Mouse (Mus musculus) cortical plate, adult 2 months (tissue): ENCODE measurements around the gene Slpi. TPM values are rescaled to one million over a fixed set of nuclear protein-coding genes. Genes with fewer than 3 reads are reported as not detected.

Experiments used
- H3K27ac ChIP-seq: fragments of 200-500 bp; 2 replicates; pipeline ENCODE4 v1.5.1; 2012; ENCODE audit warnings: low read length, control low read depth, inconsistent platforms; ENCODE audit not compliant: insufficient read depth
- H3K4me1 ChIP-seq: fragments of 200-500 bp; 2 replicates; pipeline ENCODE4 v1.6.1; 2011; ENCODE audit warnings: low read length; ENCODE audit not compliant: control insufficient read depth, insufficient read depth
- H3K4me3 ChIP-seq: fragments of 200-500 bp; 2 replicates; pipeline ENCODE4 v1.5.1; 2011; ENCODE audit warnings: mild to moderate bottlenecking, low read length, control low read depth; ENCODE audit not compliant: insufficient read depth
- CTCF ChIP-seq: fragments of 200-500 bp; IDR thresholded peaks from 2 replicates; pipeline ENCODE4 v1.5.1; 2011; ENCODE audit warnings: mild to moderate bottlenecking, control low read depth, low read length; ENCODE audit not compliant: insufficient read depth; ENCODE audit errors: extremely low read depth
- POLR2A ChIP-seq: fragments of 200-500 bp; IDR thresholded peaks from 2 replicates; pipeline ENCODE4 v1.6.1; 2011; ENCODE audit warnings: mild to moderate bottlenecking, low read length, control low read depth; ENCODE audit not compliant: insufficient read depth; ENCODE audit errors: extremely low read depth
- polyA plus RNA-seq: library from polyadenylated mRNA; depleted of rRNA; stranded (reverse); fragments of >200 nt; gene quantifications from 2 replicates; pipeline ENCODE4 v1.2.3, GENCODE M21; 2012; rRNA removed

Slpi gene
- polyA plus RNA-seq, 1 experiment, result 0.33 TPM

- H3K4me3 ChIP-seq, result no peak overlapping the region
- TF ChIP-seq POLR2A (no peak), CTCF (no peak)
- H3K27ac ChIP-seq, result no peak overlapping the region
- H3K4me1 ChIP-seq, result peaks cover 1% of the 10 kb centered on the region; the same call in 1 of the 2 replicates
Measured at GRCm38 (mm10) chr2:164312599-164312998, 76.3 kb downstream of the Slpi start.

Other genes starting within 250 kb of the Slpi start
- 17.3 and 17.6 TPM in 2 replicates for gene Kcns1, start 218.0 kb downstream of the Slpi start, polyA plus RNA-seq
- gene Wfdc5, start 206.4 kb downstream of the Slpi start, polyA plus RNA-seq, result not detected in 2 replicates
- gene Wfdc12, start 198.5 kb downstream of the Slpi start, polyA plus RNA-seq, result 0.19 TPM in 2 replicates
- 0.29 TPM in 1 of 2 replicates, not detected in the other for gene Wfdc15a, start 189.0 kb downstream of the Slpi start, polyA plus RNA-seq
- not detected in 2 replicates for gene Wfdc15b, start 167.4 kb downstream of the Slpi start, polyA plus RNA-seq
- not detected in 2 replicates for gene Svs2, start 150.6 kb downstream of the Slpi start, polyA plus RNA-seq
- gene Svs3b, start 132.5 kb downstream of the Slpi start, polyA plus RNA-seq, result not detected in 2 replicates
- not detected in 2 replicates for gene Svs4, start 110.6 kb downstream of the Slpi start, polyA plus RNA-seq
- gene Svs3a, start 99.8 kb downstream of the Slpi start, polyA plus RNA-seq, result not detected in 2 replicates
- not detected in 2 replicates for gene Svs6, start 72.3 kb downstream of the Slpi start, polyA plus RNA-seq
- gene Svs5, start 56.4 kb downstream of the Slpi start, polyA plus RNA-seq, result not detected in 2 replicates
- gene Rbpjl, start 14.0 kb upstream of the Slpi start, polyA plus RNA-seq, result 1.1 and 1.3 TPM in 2 replicates
- 16.2 and 17.4 TPM in 2 replicates for gene Matn4, start 16.1 kb upstream of the Slpi start, polyA plus RNA-seq
- 47.1 and 50.7 TPM in 2 replicates for gene Sdc4, start 54.8 kb upstream of the Slpi start, polyA plus RNA-seq
- gene Sys1, start 67.9 kb upstream of the Slpi start, polyA plus RNA-seq, result 58.1 and 64.5 TPM in 2 replicates
- 7.4 and 9.5 TPM in 2 replicates for gene Gm20458, start 71.9 kb upstream of the Slpi start, polyA plus RNA-seq
- not detected in 2 replicates for gene Trp53tg5, start 84.6 kb upstream of the Slpi start, polyA plus RNA-seq
- 250 and 313 TPM in 2 replicates for gene Dbndd2, start 97.0 kb upstream of the Slpi start, polyA plus RNA-seq
- 71.6 and 73.6 TPM in 2 replicates for gene Pigt, start 108.4 kb upstream of the Slpi start, polyA plus RNA-seq
- 0.49 and 1.3 TPM in 2 replicates for gene Wfdc2, start 173.3 kb upstream of the Slpi start, polyA plus RNA-seq
- not detected in 2 replicates for gene Spint3, start 184.4 kb upstream of the Slpi start, polyA plus RNA-seq
- not detected in 2 replicates for gene Wfdc6a, start 196.4 kb upstream of the Slpi start, polyA plus RNA-seq
- not detected in 2 replicates for gene Eppin, start 204.5 kb upstream of the Slpi start, polyA plus RNA-seq
- gene Wfdc6b, start 224.4 kb upstream of the Slpi start, polyA plus RNA-seq, result not detected in 2 replicates
- not detected in 2 replicates for gene Wfdc8, start 224.5 kb upstream of the Slpi start, polyA plus RNA-seq
- gene Wfdc16, start 249.7 kb upstream of the Slpi start, polyA plus RNA-seq, result not detected in 2 replicates